Mouse (Mus musculus) cortical plate, adult 2 months (tissue): ENCODE measurements around the gene Camta1. TPM values are rescaled to one million over a fixed set of nuclear protein-coding genes. Genes with fewer than 3 reads are reported as not detected.
"Not testable (repeated sequence)": the region's sequence is repeated elsewhere in the genome, so short reads cannot be mapped to it uniquely, and the experiment has no call there.

Experiments used
- H3K27ac ChIP-seq: fragments of 200-500 bp; 2 replicates; pipeline ENCODE4 v1.5.1; 2012; ENCODE audit warnings: low read length, control low read depth, inconsistent platforms; ENCODE audit not compliant: insufficient read depth
- H3K4me1 ChIP-seq: fragments of 200-500 bp; 2 replicates; pipeline ENCODE4 v1.6.1; 2011; ENCODE audit warnings: low read length; ENCODE audit not compliant: control insufficient read depth, insufficient read depth
- H3K4me3 ChIP-seq: fragments of 200-500 bp; 2 replicates; pipeline ENCODE4 v1.5.1; 2011; ENCODE audit warnings: mild to moderate bottlenecking, low read length, control low read depth; ENCODE audit not compliant: insufficient read depth
- CTCF ChIP-seq: fragments of 200-500 bp; IDR thresholded peaks from 2 replicates; pipeline ENCODE4 v1.5.1; 2011; ENCODE audit warnings: mild to moderate bottlenecking, control low read depth, low read length; ENCODE audit not compliant: insufficient read depth; ENCODE audit errors: extremely low read depth
- POLR2A ChIP-seq: fragments of 200-500 bp; IDR thresholded peaks from 2 replicates; pipeline ENCODE4 v1.6.1; 2011; ENCODE audit warnings: mild to moderate bottlenecking, low read length, control low read depth; ENCODE audit not compliant: insufficient read depth; ENCODE audit errors: extremely low read depth
- polyA plus RNA-seq: library from polyadenylated mRNA; depleted of rRNA; stranded (reverse); fragments of >200 nt; gene quantifications from 2 replicates; pipeline ENCODE4 v1.2.3, GENCODE M21; 2012

The Camta1 gene
- polyA plus RNA-seq, 1 experiment, result 111 TPM

GRCm38 (mm10) chr4:151037800-151038199 lies 823.9 kb downstream of the Camta1 start:
- Histone ChIP-seq H3K4me3 (no peak overlapping the region), H3K4me1 (peaks cover 2% of the 10 kb centered on the region), H3K27ac (no peak overlapping the region)
- no peak for TF ChIP-seq CTCF

DNA sequence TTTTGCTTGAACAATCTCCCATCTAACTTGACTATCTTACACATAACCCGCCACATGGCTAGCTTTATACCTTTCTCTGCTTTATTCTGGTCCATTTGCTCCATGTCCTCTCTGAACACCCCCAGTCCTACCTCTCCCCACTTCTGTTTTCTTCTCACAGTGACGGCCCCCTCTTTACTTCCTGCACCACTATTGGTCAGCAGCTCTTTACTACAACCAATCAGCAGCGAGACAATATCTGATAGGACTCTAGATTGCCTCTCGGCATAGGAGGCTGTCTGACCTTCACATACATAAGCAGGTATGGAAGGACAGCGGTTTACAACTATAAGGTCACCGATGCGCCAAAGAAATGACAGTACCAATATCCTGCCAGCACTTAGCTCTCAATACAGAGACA lies 825.2 kb downstream of the Camta1 start:
- no peak overlapping the region for H3K4me3 ChIP-seq
- H3K27ac ChIP-seq, result no peak overlapping the region
- TF ChIP-seq CTCF (no peak), POLR2A (no peak)
- H3K4me1 ChIP-seq, result peaks cover 2% of the 10 kb centered on the region

- Histone ChIP-seq H3K4me3 (no peak overlapping the region), H3K27ac (no peak overlapping the region), H3K4me1 (no peaks in the 10 kb centered on the region)
- TF ChIP-seq CTCF (peak; percentile 64), POLR2A (no peak)
These were observed 834.7 kb downstream of the Camta1 start for GRCm38 (mm10) chr4:151027001-151027400.

DNA sequence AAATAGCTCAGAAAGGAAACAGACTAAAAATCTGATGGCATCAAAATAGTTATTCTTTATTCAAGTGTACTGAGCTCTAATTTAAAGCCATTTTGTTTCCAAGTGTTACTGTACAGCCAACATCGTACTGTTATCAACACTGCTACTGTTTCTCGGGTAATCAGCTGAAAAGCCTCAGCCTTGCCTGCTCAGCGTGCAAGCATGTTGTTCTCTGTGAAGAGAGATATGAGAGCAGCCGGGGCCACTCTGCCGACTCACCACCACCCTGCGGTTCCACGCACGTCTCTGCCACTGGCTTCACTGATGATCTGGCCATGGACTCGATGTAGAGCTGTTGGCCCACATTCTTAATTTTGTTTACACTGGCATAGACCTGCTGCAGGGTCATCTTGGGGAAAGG lies 837.5 kb downstream of the Camta1 start:
- no peaks in the 10 kb centered on the region for H3K4me1 ChIP-seq
- H3K27ac ChIP-seq, result no peak overlapping the region
- no peak overlapping the region for H3K4me3 ChIP-seq
- TF ChIP-seq CTCF, result no peak
- TF ChIP-seq POLR2A, result no peak

GRCm38 (mm10) chr4:151017356-151017755 lies 844.3 kb downstream of the Camta1 start:
- not testable (repeated sequence) for H3K4me3 ChIP-seq, H3K27ac ChIP-seq, H3K4me1 ChIP-seq

- Histone ChIP-seq H3K4me1 (no peaks in the 10 kb centered on the region), H3K27ac (no peak overlapping the region), H3K4me3 (no peak overlapping the region)
- TF ChIP-seq CTCF (no peak), POLR2A (no peak)
These were observed 845.7 kb downstream of the Camta1 start for GRCm38 (mm10) chr4:151015946-151016345.

DNA sequence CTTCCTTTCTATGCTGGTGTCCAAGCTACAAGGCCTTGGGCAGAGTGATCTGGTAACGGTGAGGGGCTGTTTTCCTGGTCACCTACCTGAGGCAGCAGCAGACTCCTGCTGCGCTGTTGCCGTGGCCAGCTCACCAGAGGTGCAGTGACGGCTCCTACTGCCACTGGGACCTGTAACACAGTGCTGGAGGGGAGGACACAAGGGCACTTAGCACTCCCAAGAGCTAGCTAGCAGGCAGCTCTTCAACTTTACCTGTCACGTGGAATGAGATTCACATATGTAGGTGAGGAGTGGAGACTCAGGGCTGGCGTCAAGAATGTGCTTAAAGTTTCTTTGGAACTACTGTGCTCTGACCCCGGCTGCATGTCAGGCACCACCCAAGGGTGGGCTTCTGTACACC lies 851.4 kb downstream of the Camta1 start:
- Histone ChIP-seq H3K4me1 (no peaks in the 10 kb centered on the region), H3K27ac (no peak overlapping the region), H3K4me3 (no peak overlapping the region)
- TF ChIP-seq CTCF (no peak), POLR2A (no peak)

DNA sequence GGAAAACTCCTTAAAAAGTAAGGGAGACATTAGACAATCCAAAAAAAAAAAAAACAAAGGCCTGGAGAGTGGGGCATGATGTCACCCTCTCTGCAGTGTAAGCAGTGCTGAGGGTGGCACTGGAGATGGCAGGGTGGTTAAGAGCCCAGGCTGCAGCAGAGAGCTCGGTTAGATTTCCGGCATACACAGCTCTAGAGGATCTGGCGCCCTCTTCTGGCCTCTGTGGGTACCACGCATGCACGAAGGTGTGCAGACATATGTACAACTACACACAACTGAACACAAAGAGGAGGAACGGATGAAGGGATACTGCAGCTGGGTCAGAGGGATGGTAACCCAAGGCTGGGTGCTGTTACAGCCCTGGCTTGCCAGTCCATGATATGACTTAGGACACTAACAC lies 854.7 kb downstream of the Camta1 start:
- TF ChIP-seq CTCF (peak; percentile 49), POLR2A (no peak)
- Histone ChIP-seq H3K27ac (no peak overlapping the region), H3K4me3 (no peak overlapping the region), H3K4me1 (no peaks in the 10 kb centered on the region)

GRCm38 (mm10) chr4:151005656-151006318 lies 855.9 kb downstream of the Camta1 start:
- Histone ChIP-seq H3K4me1 (no peaks in the 10 kb centered on the region), H3K27ac (no peak overlapping the region), H3K4me3 (no peak overlapping the region)
- TF ChIP-seq CTCF (no peak), POLR2A (no peak)

DNA sequence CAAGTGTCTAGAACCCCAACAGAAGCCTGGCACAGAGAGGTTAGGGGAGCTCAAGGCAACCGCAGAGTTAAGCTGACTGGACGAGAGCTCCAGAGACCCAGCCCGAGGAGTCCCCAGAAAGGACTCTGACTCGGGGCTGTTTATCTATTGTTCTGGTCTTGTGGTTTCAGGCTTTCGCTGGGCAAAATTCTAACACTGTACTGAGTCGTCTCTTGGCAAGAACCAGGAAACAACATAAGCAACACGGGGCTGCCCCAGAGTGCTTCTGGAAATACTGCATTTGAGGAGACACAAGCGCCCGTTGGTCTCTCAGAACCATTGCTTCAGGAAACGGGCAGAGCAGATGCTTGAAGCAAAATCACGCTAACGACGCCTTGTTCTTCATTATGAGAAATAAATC lies 860.3 kb downstream of the Camta1 start:
- Histone ChIP-seq H3K4me1 (no peaks in the 10 kb centered on the region), H3K4me3 (no peak overlapping the region), H3K27ac (no peak overlapping the region)
- TF ChIP-seq CTCF (no peak), POLR2A (no peak)
